Mouse (Mus musculus) forebrain, embryonic 13.5 days (tissue): Measurements from ENCODE around the gene Agpat4. TPM values are rescaled to one million over a fixed set of nuclear protein-coding genes. Genes with fewer than 3 reads are reported as not detected.
"Not testable (repeated sequence)": the region's sequence is repeated elsewhere in the genome, so short reads cannot be mapped to it uniquely, and the experiment has no call there.

Experiments used
- ATAC-seq: fragments of 200-750 bp; cut with Nextera tagmentation; 2 replicates; pipeline ENCODE4 v1.8.0; 2017
- H3K27ac ChIP-seq: fragments of 300-500 bp; sonication (generic); 2 replicates; pipeline ENCODE4 v1.5.1; 2015; ENCODE audit warnings: inconsistent platforms, mild to moderate bottlenecking, moderate library complexity
- H3K27me3 ChIP-seq: fragments of 300-500 bp; sonication (generic); 2 replicates; pipeline ENCODE4 v1.6.1; 2015; ENCODE audit warnings: mild to moderate bottlenecking, inconsistent platforms
- H3K36me3 ChIP-seq: fragments of 300-500 bp; sonication (generic); 2 replicates; pipeline ENCODE4 v1.6.1; 2015; ENCODE audit warnings: mild to moderate bottlenecking, inconsistent platforms; ENCODE audit not compliant: poor library complexity, severe bottlenecking
- H3K4me1 ChIP-seq: fragments of 300-500 bp; sonication (generic); 2 replicates; pipeline ENCODE4 v1.6.1; 2015; ENCODE audit warnings: inconsistent platforms
- H3K4me2 ChIP-seq: fragments of 300-500 bp; sonication (generic); 2 replicates; pipeline ENCODE4 v1.6.1; 2015; ENCODE audit warnings: inconsistent platforms, mild to moderate bottlenecking, moderate library complexity
- H3K4me3 ChIP-seq: fragments of 300-500 bp; sonication (generic); 2 replicates; pipeline ENCODE4 v1.5.1; 2015; ENCODE audit warnings: mild to moderate bottlenecking, inconsistent platforms
- H3K9ac ChIP-seq: fragments of 300-500 bp; sonication (generic); 2 replicates; pipeline ENCODE4 v1.6.1; 2015; ENCODE audit warnings: mild to moderate bottlenecking, inconsistent platforms
- H3K9me3 ChIP-seq: fragments of 300-500 bp; sonication (generic); replicated peaks from 2 replicates; pipeline ENCODE4 v1.6.1; 2016; ENCODE audit warnings: inconsistent platforms
- WGBS: fragments of 180-500 bp; shearing (Covaris S2); methylation state at CpG from one replicate; pipeline ENCODE4 v1.1.7; 2015; 5-methylcytosine and 5-hydroxymethylcytosine counted together
- polyA plus RNA-seq: library from polyadenylated mRNA; unstranded; fragments of >200 nt; fragmentation: Nextera tagmentation; extraction: Ambion mirVana; gene quantifications from 2 replicates; pipeline ENCODE4 v1.2.1, GENCODE M21; 2015

Agpat4 gene
- polyA plus RNA-seq, 1 experiment from 2014 or later = 46.5 TPM

DNA sequence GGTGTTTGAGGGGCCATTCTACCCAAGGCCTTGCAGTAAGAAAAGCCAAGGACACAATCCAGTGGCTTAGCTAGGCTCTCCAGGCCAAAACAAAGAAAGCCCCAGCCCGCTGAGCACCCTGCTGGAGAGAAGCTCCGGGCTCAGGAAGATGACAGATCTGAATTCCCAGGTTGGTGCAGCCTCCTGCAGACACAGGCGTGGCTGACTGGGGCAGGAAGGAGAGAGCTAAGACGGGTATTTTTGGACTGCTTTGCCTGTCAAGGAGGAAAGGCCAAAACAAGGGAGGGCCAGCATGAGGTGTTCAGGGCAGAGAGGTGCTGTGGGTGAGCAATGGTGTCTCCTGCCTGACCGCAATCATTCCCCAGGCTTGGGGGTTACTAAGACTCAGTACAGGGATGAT is 105.2 kb downstream of the Agpat4 start:
- H3K27ac ChIP-seq = no peak overlapping the region
- 37% methylated on average over 5 of the region's 5 CpGs for WGBS

DNA sequence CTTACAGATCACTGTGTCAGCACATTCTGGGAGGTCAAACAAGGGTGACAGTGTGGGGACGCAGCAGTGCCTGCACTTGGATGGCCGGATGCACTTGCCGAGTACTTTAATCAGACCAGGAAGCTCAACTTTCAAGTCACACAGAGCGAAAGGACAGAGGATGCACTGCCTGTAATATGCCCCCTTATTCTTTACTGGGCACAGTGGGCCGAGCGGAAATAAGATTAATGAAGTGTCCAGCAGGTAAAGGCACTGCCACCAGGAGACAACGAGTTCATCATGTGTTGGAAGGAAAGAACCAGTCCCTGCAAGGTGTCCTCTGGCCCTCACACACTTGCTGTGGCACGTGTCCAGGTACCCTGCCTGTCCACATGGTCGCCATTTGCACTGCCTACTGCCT is 105.6 kb downstream of the Agpat4 start:
- no peak for ATAC-seq
- no peak overlapping the region for H3K4me2 ChIP-seq
- H3K27me3 ChIP-seq = no peaks in the 10 kb centered on the region
- no peak overlapping the region for H3K4me3 ChIP-seq
- H3K4me1 ChIP-seq = peaks cover 9% of the 10 kb centered on the region; the same call in 1 of the 2 replicates
- WGBS = 87% methylated on average over 9 of the region's 9 CpGs
- H3K9me3 ChIP-seq = no peaks in the 10 kb centered on the region
- no peak overlapping the region for H3K27ac ChIP-seq
- H3K9ac ChIP-seq = no peak overlapping the region
- peaks cover 56% of the 10 kb centered on the region for H3K36me3 ChIP-seq

More for the DNA sequence above, 105.2 kb downstream of the Agpat4 start:
- Histone ChIP-seq H3K27me3 (no peaks in the 10 kb centered on the region), H3K36me3 (peaks cover 56% of the 10 kb centered on the region), H3K4me3 (no peak overlapping the region), H3K4me1 (peaks cover 9% of the 10 kb centered on the region; the same call in 1 of the 2 replicates), H3K9ac (no peak overlapping the region), H3K4me2 (no peak overlapping the region), H3K9me3 (no peaks in the 10 kb centered on the region)
- no peak for ATAC-seq

DNA sequence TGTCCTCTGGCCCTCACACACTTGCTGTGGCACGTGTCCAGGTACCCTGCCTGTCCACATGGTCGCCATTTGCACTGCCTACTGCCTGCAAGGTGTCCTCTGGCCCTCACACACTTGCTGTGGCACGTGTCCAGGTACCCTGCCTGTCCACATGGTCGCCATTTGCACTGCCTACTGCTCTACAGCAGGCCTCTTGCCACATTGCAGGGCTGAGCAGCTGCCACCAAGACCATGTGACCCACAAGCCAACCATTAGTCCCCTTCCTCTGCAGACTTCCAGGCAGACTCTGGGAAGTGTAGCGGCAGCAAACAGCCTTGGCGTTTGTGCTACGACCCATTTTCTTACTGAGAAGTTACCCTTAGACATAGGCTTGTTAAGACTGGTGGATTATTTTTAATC is 106.0 kb downstream of the Agpat4 start:
- ATAC-seq = peak; percentile 44; the same call in 1 of the 2 replicates
- peaks cover 56% of the 10 kb centered on the region for H3K36me3 ChIP-seq
- WGBS = 85% methylated on average over 5 of the region's 7 CpGs

DNA sequence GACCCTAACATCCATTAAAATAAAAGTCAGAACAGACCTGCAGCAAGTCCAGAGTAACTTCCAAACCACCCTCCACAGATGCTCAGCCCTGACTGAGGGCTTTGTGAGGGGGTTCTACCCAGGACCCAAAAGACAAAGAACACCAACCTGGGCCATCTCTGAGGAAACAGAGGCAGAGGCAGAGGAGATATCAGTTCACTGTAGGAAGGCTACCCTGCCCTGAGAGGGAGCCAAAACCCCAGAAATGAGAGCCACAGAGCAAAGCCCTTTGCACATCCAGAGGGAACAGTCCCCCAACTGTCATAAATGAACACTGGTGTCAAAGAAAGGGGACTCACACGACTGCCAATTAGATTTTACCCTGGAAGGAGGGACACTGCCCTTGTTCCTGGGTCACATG is 106.7 kb downstream of the Agpat4 start:
- no peak overlapping the region for H3K4me3 ChIP-seq
- WGBS = 59% methylated on average over 1 of the region's 1 CpGs
- peaks cover 9% of the 10 kb centered on the region; the same call in 1 of the 2 replicates for H3K4me1 ChIP-seq
- peak overlapping the region; percentile 12; the same call in 1 of the 2 replicates for H3K9ac ChIP-seq
- no peak overlapping the region for H3K27ac ChIP-seq
- H3K36me3 ChIP-seq = peaks cover 54% of the 10 kb centered on the region
- no peaks in the 10 kb centered on the region for H3K9me3 ChIP-seq
- no peak for ATAC-seq
- H3K4me2 ChIP-seq = no peak overlapping the region
- H3K27me3 ChIP-seq = no peaks in the 10 kb centered on the region

More for the DNA sequence above, 106.0 kb downstream of the Agpat4 start:
- H3K9me3 ChIP-seq, H3K27ac ChIP-seq, H3K4me2 ChIP-seq, H3K9ac ChIP-seq, H3K27me3 ChIP-seq, H3K4me1 ChIP-seq, H3K4me3 ChIP-seq: not testable (repeated sequence)

DNA sequence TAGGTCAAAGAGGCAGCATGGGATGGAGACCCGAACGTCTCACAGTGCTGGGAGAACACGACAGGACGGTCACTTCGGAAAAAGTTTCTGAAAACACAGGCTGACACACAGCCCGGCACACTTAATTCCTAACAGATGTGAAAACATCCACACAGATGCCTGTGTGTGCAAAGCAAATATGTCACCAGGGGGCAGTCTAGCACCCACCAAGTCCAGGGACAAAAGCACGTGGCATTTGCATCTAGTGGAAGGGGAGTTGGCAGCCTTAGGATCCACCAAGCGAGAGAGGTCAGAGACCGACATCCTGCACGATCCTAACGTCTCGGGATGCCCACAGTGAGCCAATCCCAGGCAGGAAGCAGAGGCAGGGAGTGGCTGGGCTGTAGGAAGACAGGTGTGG is 108.0 kb downstream of the Agpat4 start:
- H3K9ac ChIP-seq = no peak overlapping the region
- no peak for ATAC-seq

DNA sequence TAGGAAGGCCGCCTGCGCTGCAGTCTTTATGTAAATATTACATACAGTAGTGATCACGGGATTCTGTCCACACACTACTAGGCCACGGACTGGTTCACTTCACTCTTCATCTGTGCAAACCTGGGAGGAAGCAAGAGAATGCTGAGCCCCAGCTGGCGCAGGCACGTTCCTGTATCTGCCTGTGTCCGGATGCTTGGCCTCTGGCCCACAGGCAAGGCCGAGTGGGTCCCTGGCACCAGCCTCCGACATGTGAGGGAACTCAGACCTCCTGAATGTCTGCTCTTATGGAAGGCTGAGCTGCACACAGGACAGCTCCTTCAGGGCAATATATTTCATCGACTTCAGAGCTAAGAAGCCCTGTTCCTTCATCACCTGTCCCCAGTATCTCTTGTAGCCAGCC is 109.5 kb downstream of the Agpat4 start:
- Histone ChIP-seq H3K4me3 (no peak overlapping the region), H3K9ac (no peak overlapping the region), H3K4me1 (no peaks in the 10 kb centered on the region), H3K27me3 (no peaks in the 10 kb centered on the region), H3K27ac (no peak overlapping the region), H3K36me3 (peaks cover 59% of the 10 kb centered on the region), H3K9me3 (no peaks in the 10 kb centered on the region), H3K4me2 (no peak overlapping the region)
- ATAC-seq = no peak
- WGBS = 89% methylated on average over 10 of the region's 10 CpGs

More for the DNA sequence above, 108.0 kb downstream of the Agpat4 start:
- H3K27me3 ChIP-seq = no peaks in the 10 kb centered on the region
- WGBS = 78% methylated on average over 12 of the region's 12 CpGs
- no peaks in the 10 kb centered on the region for H3K9me3 ChIP-seq
- H3K4me1 ChIP-seq = peaks cover 8% of the 10 kb centered on the region; the same call in 1 of the 2 replicates
- H3K4me2 ChIP-seq = no peak overlapping the region
- H3K27ac ChIP-seq = no peak overlapping the region
- H3K36me3 ChIP-seq = peaks cover 56% of the 10 kb centered on the region
- no peak overlapping the region for H3K4me3 ChIP-seq

DNA sequence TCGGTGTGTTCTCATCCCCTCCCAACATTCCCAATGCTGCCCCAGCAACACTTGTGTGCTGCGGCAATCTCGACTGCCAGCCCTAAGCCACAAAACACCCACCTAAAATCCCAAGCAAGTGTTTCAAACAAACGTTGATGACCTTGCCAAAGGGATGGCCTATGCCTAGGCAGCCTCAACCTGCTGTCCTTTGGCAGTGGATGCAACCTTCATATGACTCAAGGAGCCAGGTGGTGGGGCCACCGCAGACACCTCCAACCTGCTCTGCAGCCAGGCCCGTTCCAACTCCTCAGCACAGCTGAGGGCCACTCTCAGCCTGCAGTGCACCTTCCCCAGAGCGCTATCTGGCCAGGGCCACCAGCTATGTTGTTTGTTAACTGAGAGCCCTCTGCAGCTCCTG is 110.0 kb downstream of the Agpat4 start:
- Histone ChIP-seq H3K4me1 (no peaks in the 10 kb centered on the region), H3K9me3 (no peaks in the 10 kb centered on the region), H3K36me3 (peaks cover 64% of the 10 kb centered on the region), H3K9ac (no peak overlapping the region), H3K27ac (no peak overlapping the region), H3K4me2 (no peak overlapping the region), H3K4me3 (no peak overlapping the region), H3K27me3 (no peaks in the 10 kb centered on the region)
- ATAC-seq = no peak
- 94% methylated on average over 7 of the region's 7 CpGs for WGBS

DNA sequence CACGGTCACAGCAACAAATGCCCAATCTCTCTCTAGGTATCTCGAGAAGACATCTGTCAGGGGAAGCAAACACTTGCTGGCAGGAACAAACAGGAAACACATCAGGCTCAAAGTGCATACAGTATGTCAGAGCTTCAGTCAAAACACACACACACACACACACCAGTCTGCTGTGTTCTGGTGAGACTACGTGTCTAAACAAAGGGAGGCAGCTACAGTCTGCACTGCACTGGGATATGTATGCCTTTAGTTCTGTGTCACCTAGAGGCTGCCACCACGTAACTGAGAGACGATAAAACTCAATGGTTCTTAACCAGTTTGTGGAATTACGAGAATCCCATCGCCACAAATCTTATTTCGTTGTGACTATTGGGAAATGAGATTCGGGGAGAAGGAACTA is 111.3 kb downstream of the Agpat4 start:
- Histone ChIP-seq H3K4me3 (no peak overlapping the region), H3K4me1 (no peaks in the 10 kb centered on the region), H3K36me3 (peaks cover 74% of the 10 kb centered on the region), H3K27me3 (no peaks in the 10 kb centered on the region), H3K4me2 (no peak overlapping the region), H3K9ac (no peak overlapping the region), H3K27ac (no peak overlapping the region; the same call in 1 of the 2 replicates), H3K9me3 (no peaks in the 10 kb centered on the region)
- ATAC-seq = no peak
- 90% methylated on average over 9 of the region's 9 CpGs for WGBS

DNA sequence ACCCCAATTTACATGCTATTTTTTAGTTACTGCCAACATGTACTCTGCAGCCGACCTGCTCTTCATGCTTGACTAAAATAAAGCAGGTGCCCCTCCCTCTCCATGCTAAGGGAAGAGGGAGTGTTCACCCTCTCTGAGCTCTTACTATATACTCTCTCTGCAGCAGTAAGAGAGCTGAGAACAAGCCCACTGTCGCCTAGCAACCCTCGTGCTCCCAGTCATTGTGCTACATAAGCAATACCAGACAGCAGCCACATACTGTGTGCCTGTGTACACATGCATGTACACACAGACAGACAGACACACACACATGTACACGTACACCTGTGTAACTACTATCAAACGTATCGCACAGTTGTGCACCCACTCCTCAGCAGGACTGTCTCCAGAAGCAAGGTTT is 111.7 kb downstream of the Agpat4 start:
- Histone ChIP-seq H3K27me3 (no peaks in the 10 kb centered on the region), H3K4me1 (no peaks in the 10 kb centered on the region), H3K9ac (no peak overlapping the region), H3K36me3 (peaks cover 78% of the 10 kb centered on the region), H3K4me3 (no peak overlapping the region), H3K4me2 (no peak overlapping the region), H3K27ac (no peak overlapping the region; the same call in 1 of the 2 replicates), H3K9me3 (no peaks in the 10 kb centered on the region)
- ATAC-seq = peak; percentile 86
- 79% methylated on average over 6 of the region's 6 CpGs for WGBS

DNA sequence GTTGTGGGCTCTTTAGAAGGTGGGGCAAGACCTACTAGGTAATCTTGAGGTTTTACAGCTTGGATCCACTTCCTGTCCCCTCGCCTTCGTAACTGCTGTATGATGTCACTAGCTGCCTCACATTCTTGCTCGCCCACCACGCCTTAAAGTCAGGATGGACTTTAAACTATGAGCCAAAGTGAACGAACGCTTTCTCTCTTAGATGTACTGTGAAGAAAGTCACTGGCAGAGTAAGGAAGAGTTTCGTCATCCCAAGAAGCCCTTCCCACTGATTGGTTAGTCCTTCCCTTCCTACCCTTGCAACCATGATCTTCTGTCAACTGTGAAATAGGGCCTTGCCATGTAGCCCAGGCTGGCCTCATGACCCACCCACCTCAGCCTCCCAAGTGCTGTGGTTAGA is 112.6 kb downstream of the Agpat4 start:
- H3K27me3 ChIP-seq = no peaks in the 10 kb centered on the region
- no peak overlapping the region for H3K27ac ChIP-seq
- H3K36me3 ChIP-seq = peaks cover 87% of the 10 kb centered on the region
- ATAC-seq = no peak
- 93% methylated on average over 7 of the region's 7 CpGs for WGBS
- no peaks in the 10 kb centered on the region for H3K9me3 ChIP-seq
- H3K4me2 ChIP-seq = no peak overlapping the region
- no peaks in the 10 kb centered on the region for H3K4me1 ChIP-seq
- H3K9ac ChIP-seq = no peak overlapping the region
- no peak overlapping the region for H3K4me3 ChIP-seq

DNA sequence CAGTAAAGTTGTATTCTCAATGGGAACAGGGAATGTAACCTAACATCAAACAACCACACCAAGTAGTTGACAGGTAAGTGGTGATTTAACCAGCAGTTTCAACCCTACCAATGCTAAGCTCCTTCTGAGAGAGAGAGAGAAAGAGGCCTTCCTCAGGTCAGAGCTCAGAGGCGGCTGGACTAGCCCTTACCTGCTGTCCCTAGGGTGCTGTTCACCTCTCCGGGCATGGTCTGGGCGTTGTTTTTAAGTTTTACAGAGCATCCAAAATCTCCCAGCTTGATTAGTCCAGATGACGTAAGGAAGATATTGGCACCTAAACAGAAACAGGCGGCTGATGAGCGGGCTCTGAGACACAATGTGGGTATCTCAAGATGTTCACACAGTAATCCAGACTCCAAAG is 114.2 kb downstream of the Agpat4 start:
- Histone ChIP-seq H3K27me3 (no peaks in the 10 kb centered on the region), H3K27ac (no peak overlapping the region), H3K9me3 (no peaks in the 10 kb centered on the region), H3K9ac (no peak overlapping the region), H3K4me2 (no peak overlapping the region), H3K36me3 (peaks cover 92% of the 10 kb centered on the region), H3K4me3 (no peak overlapping the region), H3K4me1 (no peaks in the 10 kb centered on the region)
- no peak for ATAC-seq
- 96% methylated on average over 6 of the region's 6 CpGs for WGBS

DNA sequence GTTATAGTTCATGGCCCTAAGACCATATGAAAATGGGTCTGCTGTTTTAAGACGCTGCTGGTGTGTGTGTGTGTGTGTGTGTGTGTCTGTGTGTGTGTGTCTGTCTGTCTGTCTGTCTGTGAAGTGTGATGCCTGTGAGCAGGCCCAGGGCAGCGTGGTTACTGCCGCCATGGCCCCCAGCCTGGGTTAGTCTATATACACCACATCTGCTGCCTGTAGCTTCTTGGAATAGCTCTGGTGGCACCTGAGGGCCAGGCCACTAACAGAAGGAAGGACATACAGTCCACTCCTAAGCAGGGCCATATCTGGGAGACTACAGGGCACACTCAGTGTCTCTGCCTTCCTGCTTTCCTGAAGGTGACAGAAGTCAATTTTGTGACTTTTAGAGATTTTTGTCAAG is 122.2 kb downstream of the Agpat4 start:
- Histone ChIP-seq H3K4me2 (no peak overlapping the region), H3K36me3 (peaks cover 62% of the 10 kb centered on the region), H3K27ac (no peak overlapping the region), H3K9ac (no peak overlapping the region), H3K27me3 (no peaks in the 10 kb centered on the region), H3K9me3 (no peaks in the 10 kb centered on the region), H3K4me3 (no peak overlapping the region), H3K4me1 (no peaks in the 10 kb centered on the region)
- WGBS = 97% methylated on average over 3 of the region's 3 CpGs
- no peak for ATAC-seq

DNA sequence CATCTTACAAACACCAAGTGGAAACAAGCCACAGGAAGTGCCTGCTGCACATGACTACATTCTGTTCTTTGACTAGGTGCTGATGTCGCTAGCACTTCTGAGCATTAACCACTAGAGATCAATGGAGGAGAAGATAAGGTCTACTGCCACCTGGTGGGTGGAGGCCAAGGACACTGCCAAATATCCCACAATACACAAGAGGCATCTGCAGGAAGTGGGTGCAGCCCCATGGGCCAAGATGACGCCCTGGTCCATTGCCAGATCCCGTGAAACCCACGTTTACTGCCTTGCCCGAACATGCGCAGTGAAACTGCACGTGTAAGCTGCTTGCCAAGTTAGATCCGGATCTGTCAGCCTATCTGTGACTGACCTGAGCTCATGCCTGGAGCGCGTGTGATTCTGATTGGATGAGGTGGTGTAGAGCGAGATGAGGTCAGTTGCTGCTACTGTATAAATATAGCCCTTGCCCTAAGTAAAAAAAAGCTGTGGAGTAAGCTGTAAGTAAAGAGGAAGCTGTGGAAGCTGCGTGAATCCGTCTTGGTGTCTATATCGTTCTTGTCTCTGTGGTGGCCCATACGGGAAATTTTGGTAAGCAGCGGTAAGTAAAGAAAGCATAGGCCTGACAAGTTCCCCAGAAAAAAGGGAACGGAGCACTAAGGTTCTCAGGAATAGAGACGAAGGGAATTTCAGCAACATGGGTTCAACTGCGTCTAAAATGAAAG is 131.4 kb downstream of the Agpat4 start:
- no peaks in the 10 kb centered on the region for H3K27me3 ChIP-seq
- WGBS = 96% methylated on average over 19 of the region's 19 CpGs
- peaks cover 80% of the 10 kb centered on the region for H3K36me3 ChIP-seq

More for the DNA sequence above, 131.4 kb downstream of the Agpat4 start:
- Histone ChIP-seq H3K9ac (no peak overlapping the region), H3K4me1 (no peaks in the 10 kb centered on the region), H3K27ac (no peak overlapping the region), H3K4me2 (no peak overlapping the region), H3K4me3 (no peak overlapping the region), H3K9me3 (peaks cover 8% of the 10 kb centered on the region)
- ATAC-seq = no peak
